Mouse (Mus musculus) G1E (cell line): ENCODE data around the gene Ciao2b. TPM values are rescaled to one million over a fixed set of nuclear protein-coding genes. Genes with fewer than 3 reads are reported as not detected.
"Not testable (repeated sequence)": the region's sequence is repeated elsewhere in the genome, so short reads cannot be mapped to it uniquely, and the experiment has no call there.

Experiments
- ATAC-seq: 2 replicates; pipeline ENCODE4 v1.8.0; 2016; ENCODE audit warnings: mild to moderate bottlenecking; ENCODE audit not compliant: insufficient number of reproducible peaks, poor library complexity, low FRiP score, severe bottlenecking; ENCODE audit errors: extremely low read depth
- DNase-seq: peaks from one replicate; pipeline ENCODE4 v3.0.0; 2012; ENCODE audit warnings: low spot score
- H3K27me3 ChIP-seq: 2 replicates; pipeline ENCODE4 v1.6.1; 2012; ENCODE audit warnings: mild to moderate bottlenecking, low read length, inconsistent platforms; ENCODE audit not compliant: insufficient read depth
- H3K36me3 ChIP-seq: replicated peaks from 2 replicates; pipeline ENCODE3; 2012; ENCODE audit warnings: mild to moderate bottlenecking, inconsistent platforms
- H3K4me1 ChIP-seq: 2 replicates; pipeline ENCODE4 v1.6.1; 2012; ENCODE audit warnings: low read depth, low read length, inconsistent platforms, mixed read lengths; ENCODE audit not compliant: insufficient read depth
- H3K4me3 ChIP-seq: 2 replicates; pipeline ENCODE4 v1.5.1; 2012; ENCODE audit warnings: low read depth, mild to moderate bottlenecking, inconsistent platforms, low read length, moderate library complexity, mixed read lengths
- H3K9me3 ChIP-seq: replicated peaks from 2 replicates; pipeline ENCODE4 v1.6.1; 2012; ENCODE audit warnings: inconsistent platforms
- CTCF ChIP-seq: IDR thresholded peaks from 2 replicates; pipeline ENCODE4 v1.5.1; 2012; ENCODE audit warnings: low read depth, low read length, inconsistent platforms, mixed read lengths
- GATA1 ChIP-seq: IDR thresholded peaks from 2 replicates; pipeline ENCODE4 v1.6.1; 2012; ENCODE audit warnings: borderline replicate concordance, low read length, inconsistent platforms, mixed read lengths
- GATA2 ChIP-seq: IDR thresholded peaks from 2 replicates; pipeline ENCODE4 v1.6.1; 2012; ENCODE audit warnings: low read depth, low read length, inconsistent platforms, borderline replicate concordance
- POLR2AphosphoS5 ChIP-seq: IDR thresholded peaks from 2 replicates; pipeline ENCODE4 v1.6.1; 2012; ENCODE audit warnings: low read depth, low read length, inconsistent platforms; ENCODE audit not compliant: insufficient replicate concordance
- TAL1 ChIP-seq: conservative IDR thresholded peaks from 2 replicates; pipeline ENCODE4 v1.6.1; 2012; ENCODE audit warnings: low read depth, low read length, inconsistent platforms, mixed read lengths
- polyA plus RNA-seq: library from polyadenylated mRNA; stranded (reverse); fragments of >175 nt; gene quantifications from 2 replicates; pipeline ENCODE4 v1.2.3, GENCODE M21; 2012
- total RNA-seq, 2 experiments: library from RNA; stranded (forward) in 1 of 2; stranded (reverse) in 1 of 2; fragments of 200-1000 nt in 1 of 2; fragments of >200 nt in 1 of 2; fragmentation: Nextera tagmentation in 1 of 2; gene quantifications; 2 replicates each; pipeline ENCODE4 v1.2.3; 2014 to 2017

Ciao2b gene
- total RNA-seq (2014; fragmentation: Nextera tagmentation) (20.3 and 20.9 TPM in 2 replicates), total RNA-seq (2017) (44.4 and 54.3 TPM in 2 replicates), polyA plus RNA-seq (75.3 and 78.3 TPM in 2 replicates)

DNA sequence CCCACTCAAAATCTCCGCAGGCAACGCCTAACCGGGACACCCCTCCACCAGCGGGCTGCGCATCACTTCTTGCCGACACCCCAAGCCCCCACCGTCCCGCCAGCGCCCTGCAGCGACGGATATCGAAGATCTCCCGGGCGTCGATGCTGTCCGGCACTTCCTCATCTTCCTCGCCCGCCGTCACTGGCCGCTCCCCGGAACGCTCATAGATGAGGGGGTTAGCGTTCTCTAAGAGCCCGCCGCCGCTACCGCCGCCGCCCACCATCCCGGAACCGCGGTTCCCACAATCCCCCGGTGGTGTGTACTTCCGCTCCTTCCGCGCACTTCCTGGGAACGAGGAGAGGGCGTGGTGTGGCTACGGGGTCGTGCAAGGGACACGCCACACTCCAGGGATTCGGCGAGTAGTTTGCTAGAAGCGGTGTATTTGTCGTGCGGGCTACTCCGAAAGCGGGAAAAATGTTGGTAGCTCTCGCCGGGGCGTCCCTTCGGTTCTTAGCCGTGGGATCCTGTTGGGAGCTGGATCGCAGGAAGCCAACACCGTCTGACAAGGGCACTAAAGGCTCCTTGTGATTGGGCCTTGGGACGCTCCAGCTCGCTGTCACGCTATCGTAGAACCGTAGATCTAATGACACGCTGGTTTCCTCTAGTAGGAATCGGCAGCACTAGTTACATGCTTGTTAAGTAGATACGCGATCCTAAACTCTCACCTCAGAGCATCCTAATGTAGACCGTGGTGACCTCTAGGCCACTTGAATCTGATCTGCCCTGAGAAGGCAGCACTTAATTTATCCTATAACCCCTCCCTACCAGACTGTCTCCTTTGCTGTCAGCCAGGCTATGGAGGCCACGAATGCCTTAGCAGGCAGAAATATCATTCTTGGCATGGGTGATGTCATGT lies at the start of gene Ciao2b:
Gene Ciao2b, minus strand, starts transcription at position 540 of the 898 bp plus-strand sequence.
- Histone ChIP-seq H3K4me3 (peak within 1 kb of the TSS; percentile 97), H3K27me3 (no peaks in the 10 kb centered on the region), H3K4me1 (peaks cover 41% of the 10 kb centered on the region), H3K9me3 (no peaks in the 10 kb centered on the region), H3K36me3 (peaks cover 36% of the 10 kb centered on the region)
- no peak for TF ChIP-seq POLR2AphosphoS5
- no peak for TF ChIP-seq CTCF
- TF ChIP-seq GATA2: no peak
- no peak for TF ChIP-seq TAL1
- DNase-seq (peak; percentile 88), ATAC-seq (peak; percentile 88)

DNA sequence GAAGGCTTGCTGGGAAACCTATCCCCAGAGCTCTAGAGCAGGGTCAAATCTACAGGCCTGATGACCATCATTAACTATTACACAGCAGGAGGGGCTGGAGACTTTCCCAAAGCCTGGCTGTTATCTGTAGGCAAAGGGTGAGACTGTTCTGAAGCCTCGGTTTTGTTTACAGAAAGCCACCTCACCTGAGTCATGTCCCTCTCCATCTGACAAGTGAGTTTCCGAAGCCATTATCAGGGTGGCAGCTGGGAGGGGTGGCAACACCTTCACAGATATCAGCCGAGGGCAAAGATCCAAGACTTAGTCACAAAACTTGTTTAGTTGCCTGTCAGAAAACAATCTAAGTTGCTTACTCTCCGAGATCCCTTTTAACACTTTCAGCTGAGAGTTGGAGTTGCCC lies 46.7 kb upstream of the Ciao2b start:
- Histone ChIP-seq H3K36me3 (no peaks in the 10 kb centered on the region), H3K27me3 (peaks cover 5% of the 10 kb centered on the region; the same call in 1 of the 2 replicates), H3K9me3 (no peaks in the 10 kb centered on the region), H3K4me3 (no peak overlapping the region), H3K4me1 (no peaks in the 10 kb centered on the region)
- no peak for TF ChIP-seq CTCF
- TF ChIP-seq GATA1: no peak
- no peak for TF ChIP-seq TAL1
- no peak for TF ChIP-seq POLR2AphosphoS5
- TF ChIP-seq GATA2: no peak
- DNase-seq: no peak
- no peak for ATAC-seq

DNA sequence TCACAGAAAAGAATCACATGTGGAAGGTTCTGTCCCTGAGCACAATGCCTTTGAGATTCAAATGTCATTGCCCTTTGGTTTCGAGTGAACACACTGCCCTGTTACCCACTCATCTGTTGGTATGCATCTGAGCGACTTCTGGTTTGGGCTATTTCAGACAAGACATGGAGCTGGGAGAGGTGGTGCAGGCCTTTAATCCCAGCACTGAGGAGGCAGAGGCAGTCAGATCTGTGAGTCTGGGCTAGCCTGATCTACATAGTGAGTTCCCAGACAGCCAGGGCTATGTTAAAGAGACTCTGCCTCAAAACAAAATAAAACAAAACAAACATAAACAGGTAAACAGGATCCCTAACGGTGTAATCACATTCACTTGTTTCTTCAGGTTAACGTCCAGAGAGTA lies 13.8 kb upstream of the Ciao2b start:
- H3K4me3 ChIP-seq: no peak overlapping the region
- ATAC-seq (no peak), DNase-seq (no peak)

DNA sequence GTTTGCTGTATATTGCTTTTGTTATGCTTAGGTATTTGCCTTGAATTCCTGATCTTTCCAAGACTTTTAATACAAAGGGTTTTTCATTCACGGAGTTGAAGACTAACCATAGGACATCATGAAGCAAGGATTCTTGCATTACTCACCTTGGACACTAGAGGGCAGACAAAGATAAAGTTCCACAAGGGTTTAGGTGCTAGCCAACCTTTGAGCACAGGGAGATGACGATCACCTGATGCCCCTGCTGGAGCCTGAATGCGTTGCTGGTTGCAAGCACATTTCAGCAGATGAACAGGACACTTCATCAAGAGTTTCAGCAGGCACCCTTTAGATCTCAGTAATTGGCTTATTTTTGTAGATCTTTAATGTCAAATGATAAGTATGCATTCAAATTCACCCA lies 13.2 kb upstream of the Ciao2b start:
- Histone ChIP-seq H3K9me3 (no peaks in the 10 kb centered on the region), H3K36me3 (no peaks in the 10 kb centered on the region), H3K27me3 (peaks cover 14% of the 10 kb centered on the region), H3K4me1 (no peaks in the 10 kb centered on the region), H3K4me3 (no peak overlapping the region)
- DNase-seq (peak; percentile 63), ATAC-seq (peak; percentile 70; the same call in 1 of the 2 replicates)
- peak; percentile 58 for TF ChIP-seq CTCF
- no peak for TF ChIP-seq GATA1
- no peak for TF ChIP-seq TAL1
- TF ChIP-seq POLR2AphosphoS5: no peak
- TF ChIP-seq GATA2: no peak

More for the DNA sequence above, 13.8 kb upstream of the Ciao2b start:
- Histone ChIP-seq H3K9me3 (no peaks in the 10 kb centered on the region), H3K36me3 (no peaks in the 10 kb centered on the region), H3K4me1 (no peaks in the 10 kb centered on the region), H3K27me3 (peaks cover 18% of the 10 kb centered on the region)
- TF ChIP-seq CTCF: no peak
- no peak for TF ChIP-seq GATA2
- TF ChIP-seq POLR2AphosphoS5: no peak
- no peak for TF ChIP-seq TAL1
- no peak for TF ChIP-seq GATA1

DNA sequence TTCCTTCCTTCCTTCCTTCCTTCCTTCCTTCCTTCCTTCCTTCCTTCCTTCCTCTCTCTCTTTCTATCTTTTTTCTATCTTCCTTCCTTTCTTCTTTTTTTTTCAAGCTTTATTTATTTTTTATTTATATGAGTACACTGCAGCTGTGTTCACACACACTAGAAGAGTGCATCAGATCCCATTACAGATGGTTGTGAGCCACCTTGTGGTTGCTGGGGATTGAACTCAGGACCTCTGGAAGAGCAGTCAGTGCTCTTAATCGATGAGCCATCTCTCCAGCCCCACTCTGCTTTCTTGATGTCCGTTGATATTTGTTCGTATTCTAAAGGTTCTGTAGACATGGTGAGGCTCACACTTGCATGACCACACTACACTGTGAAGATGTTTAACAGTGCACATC lies 2.4 kb upstream of the Ciao2b start:
- H3K27me3 ChIP-seq, H3K9me3 ChIP-seq, H3K4me3 ChIP-seq, DNase-seq, ATAC-seq: not testable (repeated sequence)
- H3K4me1 ChIP-seq: peaks cover 26% of the 10 kb centered on the region
- H3K36me3 ChIP-seq: peaks cover 14% of the 10 kb centered on the region

DNA sequence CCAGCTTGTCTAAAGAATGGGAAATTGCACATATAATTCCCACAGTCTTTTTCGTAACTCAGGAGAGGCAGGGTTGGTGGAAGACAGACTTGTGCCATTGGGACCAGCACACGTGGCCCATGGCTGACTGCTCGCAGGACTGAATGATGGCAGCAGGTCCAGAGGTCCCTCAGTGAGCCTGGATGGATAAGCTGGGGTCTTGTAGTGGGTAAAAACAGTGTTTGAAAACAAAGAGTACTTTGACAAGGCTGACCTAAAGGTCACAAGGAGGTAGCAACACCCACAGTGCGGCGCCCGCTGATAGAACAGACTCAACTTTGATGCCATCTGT lies 524 bp upstream of the Ciao2b start:
- Histone ChIP-seq H3K27me3 (no peaks in the 10 kb centered on the region), H3K9me3 (no peaks in the 10 kb centered on the region), H3K4me1 (peaks cover 41% of the 10 kb centered on the region), H3K36me3 (peaks cover 30% of the 10 kb centered on the region), H3K4me3 (peak overlapping the region; percentile 97)
- DNase-seq: no peak
- no peak for ATAC-seq
- TF ChIP-seq CTCF (no peak), GATA1 (no peak), TAL1 (no peak), GATA2 (no peak), POLR2AphosphoS5 (no peak)

DNA sequence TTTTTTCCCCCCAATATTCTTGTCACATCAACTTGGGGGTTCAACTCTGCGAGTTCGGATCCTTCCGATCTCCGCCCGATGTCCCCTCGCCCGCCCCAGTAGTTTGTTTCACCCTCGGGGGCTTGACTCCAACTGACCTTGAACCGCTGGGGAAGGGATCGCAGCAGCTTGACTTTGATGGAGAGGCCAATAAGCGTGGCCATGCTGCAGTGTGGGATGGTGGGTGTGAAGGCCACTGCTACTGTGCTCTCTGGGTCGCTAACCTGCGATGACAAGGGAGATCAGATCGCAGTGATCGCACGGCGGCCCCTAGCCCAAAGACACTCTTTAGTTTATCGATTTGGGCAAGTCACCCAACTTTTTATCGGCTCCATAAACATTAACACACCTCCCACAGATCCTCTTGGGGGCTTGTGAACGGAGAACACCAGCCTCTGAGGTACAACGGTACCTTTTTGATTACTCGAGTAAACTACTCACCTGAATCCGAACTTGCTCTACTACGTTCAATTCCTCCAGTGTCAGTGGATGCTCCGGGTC lies 864 bp downstream of the Ciao2b start:
- H3K36me3 ChIP-seq: peaks cover 40% of the 10 kb centered on the region
- no peak for DNase-seq
- no peak for ATAC-seq
- peak overlapping the region; percentile 97 for H3K4me3 ChIP-seq
- no peaks in the 10 kb centered on the region for H3K9me3 ChIP-seq
- no peaks in the 10 kb centered on the region for H3K27me3 ChIP-seq
- peaks cover 41% of the 10 kb centered on the region for H3K4me1 ChIP-seq
- TF ChIP-seq POLR2AphosphoS5: no peak
- TF ChIP-seq TAL1: no peak
- TF ChIP-seq GATA1: no peak
- TF ChIP-seq CTCF: no peak
